Mouse (Mus musculus) CD4-positive, CD25-positive, alpha-beta regulatory T cell, adult 2 months (primary cell): ENCODE results near the gene Bad.
A peak's percentile ranks its signal among the peaks of the same experiment; 100 is the strongest.
"Not testable (repeated sequence)": the region's sequence is repeated elsewhere in the genome, so short reads cannot be mapped to it uniquely, and the experiment has no call there.

Experiments used
- DNase-seq: peaks from one replicate; pipeline ENCODE4 v3.0.0-alpha.2; 2012; ENCODE audit warnings: low read depth, low spot score

Gene Bad

DNA sequence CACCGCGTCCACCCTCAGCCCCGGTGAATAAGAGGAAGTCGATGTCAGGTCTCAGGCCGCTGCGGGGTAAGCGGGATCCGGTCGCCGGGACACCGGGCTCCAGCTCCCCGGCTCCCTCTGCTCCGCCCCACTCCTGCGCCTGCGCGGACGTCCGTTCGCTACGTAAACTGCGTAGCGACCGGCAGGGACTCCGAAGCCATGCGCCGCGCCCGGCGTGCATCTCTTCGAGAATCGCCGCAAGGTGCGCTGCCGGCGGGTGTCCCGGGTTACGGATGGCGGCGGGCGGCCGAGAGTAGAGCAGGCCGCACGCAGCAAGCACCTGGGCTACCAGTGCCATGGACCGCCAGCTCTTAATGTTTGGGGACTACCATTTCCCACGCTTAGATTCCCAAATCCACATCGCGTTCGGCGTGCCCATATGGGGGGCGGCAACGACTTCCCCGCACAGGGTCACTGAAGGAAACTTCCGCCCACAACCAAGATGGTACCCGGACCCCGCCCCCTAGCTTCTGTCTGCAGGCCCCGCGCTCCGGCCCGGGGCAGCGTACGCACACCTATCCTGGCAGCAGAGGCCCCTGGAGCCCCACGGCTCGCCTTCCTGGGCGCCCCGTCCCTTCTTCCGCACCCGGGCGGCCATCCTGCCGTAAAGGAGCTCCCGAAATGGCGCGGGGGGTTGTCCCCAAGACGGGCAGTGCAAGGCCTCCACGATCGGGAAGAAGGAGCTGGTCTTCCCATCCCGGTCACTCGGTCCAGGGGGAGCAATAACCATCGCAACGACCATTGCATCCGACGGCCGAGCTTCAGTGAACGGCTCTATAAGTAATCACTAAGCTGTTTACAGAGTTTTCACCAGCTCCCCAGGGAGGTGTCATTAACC lies at the start of gene Bad:
Gene Bad (plus strand): TSS at position 490 of the 877 bp plus-strand sequence.
- DNase-seq = peak; percentile 97

DNA sequence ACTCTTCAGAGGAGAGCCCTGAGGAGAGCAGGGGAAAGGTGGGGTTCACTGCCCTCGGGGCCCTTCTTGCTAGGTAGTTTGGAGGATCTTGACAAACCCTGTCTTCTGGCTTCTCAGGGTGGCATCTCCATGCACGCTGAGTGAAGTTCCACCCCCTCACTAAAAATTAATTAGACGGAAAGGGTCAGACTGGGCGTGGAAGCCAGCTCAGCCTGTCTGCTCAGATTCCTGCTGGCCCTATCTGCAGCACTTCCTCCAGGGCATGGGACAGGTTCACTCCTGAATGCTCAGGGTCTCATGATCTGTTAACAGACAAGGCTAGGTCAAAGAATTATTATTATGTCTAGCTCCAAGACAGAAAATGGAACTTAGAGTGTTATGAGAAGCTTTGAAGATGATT lies 49.1 kb upstream of the Bad start:
- DNase-seq = no peak

DNA sequence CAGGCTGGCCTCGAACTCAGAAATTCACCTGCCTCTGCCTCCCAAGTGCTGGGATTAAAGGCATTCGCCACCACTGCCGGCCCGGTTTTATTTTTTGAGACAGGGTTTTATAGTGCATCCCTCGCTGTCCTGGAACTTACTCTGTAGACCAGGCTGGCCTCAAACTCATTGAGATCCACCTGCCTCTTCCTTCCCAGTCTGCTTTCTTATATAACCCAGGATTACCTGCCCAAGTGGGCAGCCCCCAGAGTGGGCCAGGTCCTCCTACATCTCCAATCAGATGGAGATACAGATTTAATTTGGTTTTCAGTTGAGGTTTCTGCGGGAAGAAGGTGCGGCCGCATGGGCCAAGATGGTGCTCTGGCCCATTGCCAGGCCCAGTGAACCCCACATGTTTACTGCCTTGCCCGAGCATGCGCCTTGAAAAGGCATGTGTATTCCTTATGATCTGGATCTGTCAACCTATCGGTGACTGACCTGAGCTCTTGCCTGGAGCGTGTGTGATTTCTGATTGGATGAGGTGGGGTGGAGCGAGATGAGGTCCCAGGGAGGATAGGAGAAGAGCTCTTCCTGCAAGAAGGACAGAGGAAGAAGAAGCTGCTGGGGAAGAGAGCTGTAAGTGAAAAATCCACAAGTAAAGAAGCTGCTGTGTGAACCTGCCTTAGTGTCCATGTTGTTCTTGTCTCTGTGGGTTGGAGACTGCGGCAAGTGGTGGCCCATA lies 47.8 kb upstream of the Bad start:
- DNase-seq = no peak

DNA sequence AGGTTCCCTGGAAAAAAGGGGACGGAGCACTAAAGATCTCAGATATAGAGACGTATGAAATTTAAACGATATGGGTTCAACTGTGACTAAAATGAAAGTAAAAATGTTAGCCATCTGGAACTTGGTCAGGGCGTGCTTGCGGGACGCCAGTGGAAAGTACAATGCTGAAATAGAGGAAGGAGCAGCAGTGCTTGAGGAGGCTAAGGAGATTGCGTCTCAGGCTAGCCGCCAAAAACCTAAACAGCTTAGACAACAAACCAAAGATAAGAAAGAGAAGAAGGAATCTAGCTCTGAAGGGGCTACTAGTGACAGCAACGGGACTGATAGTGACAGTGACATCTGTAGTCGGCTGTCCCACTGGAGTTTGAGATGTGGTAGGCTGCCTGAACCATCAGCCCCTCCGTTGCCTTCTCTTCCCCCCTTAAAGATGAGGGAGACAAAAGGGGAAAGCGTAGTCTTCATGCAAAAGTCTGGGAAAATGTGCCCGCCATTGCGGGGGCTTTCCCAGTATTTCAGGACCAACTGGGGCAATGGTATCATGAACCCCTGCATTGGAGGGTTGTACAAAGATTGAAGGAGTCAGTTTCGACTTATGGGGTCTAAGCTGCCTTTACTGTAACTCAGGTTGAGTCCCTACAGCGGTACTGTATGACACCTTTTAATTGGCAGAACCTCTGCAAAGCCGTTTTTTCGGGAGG lies 45.9 kb upstream of the Bad start:
- not testable (repeated sequence) for DNase-seq

DNA sequence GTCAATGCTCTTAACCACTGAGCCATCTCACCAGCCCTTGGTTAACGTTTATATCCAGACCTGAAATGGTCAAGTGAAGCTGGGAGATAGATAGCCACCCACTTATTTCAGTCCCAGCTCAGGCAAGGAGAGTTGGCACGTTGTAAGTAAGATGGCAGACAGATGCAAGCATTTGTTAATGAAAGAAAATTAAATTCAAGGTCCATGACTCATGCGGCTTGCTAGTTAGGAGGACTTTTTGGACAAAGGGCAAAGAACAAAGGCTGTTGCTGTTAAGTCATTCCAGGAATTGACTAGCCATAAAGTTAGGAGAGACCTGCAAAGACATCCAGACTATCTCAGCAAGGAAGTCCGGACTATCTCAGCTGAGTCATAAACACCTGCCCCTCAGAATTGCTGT lies 42.0 kb upstream of the Bad start:
- no peak for DNase-seq

DNA sequence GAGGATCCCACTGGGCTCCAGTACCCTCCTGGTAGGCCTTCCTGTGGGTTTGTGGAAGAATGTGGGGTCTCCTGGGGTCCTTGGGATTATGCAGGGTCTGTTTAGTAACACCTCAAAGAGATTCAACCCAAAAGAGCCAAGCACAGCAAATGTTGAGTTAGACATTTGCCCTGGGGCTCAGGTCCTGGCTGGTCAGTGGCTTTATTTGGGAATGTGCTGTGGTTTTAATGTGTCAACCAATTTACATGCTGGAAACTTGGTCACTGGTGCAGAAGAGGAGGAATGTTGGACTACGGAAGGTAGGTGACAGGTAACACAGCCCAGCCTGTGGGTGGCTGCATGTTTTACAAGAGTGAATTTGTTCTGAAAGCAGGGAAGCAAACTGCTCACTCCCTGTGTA lies 38.6 kb upstream of the Bad start:
- no peak for DNase-seq

DNA sequence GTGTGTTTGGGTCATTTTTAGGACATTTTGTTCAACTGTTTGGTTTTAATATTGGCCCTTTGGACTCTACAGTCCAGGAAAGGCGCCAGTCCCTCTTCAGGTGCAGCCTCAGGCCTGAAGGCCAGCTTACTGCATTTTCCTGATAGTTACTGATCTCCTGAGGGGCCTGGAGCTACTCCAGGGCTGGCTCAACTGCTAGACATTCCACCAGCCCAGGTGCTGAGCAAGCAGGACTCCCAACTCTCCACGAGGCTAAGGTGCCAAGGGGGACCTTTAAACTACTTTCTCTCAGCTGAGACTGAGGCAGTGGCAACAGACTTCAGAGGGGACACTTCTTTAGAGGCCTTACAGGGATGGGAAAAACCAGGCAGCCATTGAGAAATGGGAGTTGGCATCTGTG lies 36.8 kb upstream of the Bad start:
- DNase-seq = no peak

DNA sequence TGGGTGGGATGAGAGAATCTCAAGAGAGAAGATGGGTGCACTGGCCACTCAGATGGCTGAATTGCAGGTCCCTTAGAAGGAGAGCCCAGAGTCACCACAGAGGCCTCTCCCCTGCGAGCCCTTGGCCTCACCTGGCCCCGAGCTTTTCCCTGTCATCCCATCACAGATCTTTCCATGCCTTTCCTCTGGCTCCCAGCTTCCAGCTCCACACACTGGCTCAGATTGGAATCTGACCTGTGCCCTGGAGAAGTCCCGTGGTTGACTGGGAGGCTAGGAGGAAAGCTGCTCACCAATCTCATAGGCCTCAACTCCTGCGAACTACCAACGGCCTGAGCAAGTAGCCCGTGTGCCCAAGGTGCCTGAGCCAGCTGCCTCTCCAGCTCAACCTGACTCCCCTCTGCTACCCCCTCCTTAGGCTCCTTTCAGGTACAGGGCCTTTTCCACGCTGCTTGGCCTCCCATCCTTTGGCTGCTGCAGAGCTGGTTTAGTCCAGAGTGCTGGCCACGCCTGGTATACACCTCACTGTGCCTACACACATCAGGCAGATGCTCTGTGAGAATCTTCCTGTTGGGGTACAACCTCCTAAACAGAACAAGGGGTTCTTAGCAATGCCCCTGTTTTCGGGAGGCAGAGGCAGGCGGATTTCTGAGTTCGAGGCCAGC lies 36.0 kb upstream of the Bad start:
- DNase-seq = no peak

DNA sequence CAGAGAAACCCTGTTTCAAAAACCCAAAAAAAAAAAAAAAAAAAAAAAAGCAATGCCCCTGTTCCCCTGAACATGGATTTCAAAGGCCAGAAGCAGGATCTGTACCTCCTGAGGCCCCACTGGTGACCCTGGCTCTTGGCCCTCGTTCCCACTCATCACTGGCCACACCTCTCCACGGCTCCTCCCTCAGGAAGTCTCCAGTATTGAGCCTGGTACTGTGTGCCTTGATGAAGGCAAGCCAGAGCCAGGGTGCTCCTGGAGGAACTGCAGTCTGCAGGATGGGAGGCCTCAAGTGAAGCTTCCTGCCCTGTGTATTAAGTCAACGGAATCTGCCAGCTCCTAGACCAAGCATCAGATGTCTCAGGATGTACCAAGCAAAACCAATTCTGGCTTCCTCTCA lies 35.5 kb upstream of the Bad start:
- DNase-seq = no peak

DNA sequence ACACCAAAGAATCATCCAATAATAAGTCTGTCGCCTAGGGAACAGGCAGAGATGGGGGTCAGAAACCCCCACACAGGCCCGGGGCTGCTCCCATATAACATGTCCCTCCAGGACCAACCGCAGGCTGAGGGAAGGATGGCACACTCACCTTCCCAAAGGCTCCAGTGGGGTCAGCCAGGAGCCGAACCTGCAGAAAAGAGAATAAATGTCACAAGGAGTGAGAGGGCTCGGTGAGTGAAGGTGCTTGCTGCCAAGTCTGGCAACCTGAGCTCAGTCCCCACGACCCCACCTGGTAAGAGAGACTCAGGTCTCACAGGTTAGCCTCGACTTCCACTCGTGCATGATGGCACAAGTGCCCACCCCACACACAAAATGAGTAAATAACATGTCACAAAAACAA lies 34.6 kb upstream of the Bad start:
- DNase-seq = no peak

DNA sequence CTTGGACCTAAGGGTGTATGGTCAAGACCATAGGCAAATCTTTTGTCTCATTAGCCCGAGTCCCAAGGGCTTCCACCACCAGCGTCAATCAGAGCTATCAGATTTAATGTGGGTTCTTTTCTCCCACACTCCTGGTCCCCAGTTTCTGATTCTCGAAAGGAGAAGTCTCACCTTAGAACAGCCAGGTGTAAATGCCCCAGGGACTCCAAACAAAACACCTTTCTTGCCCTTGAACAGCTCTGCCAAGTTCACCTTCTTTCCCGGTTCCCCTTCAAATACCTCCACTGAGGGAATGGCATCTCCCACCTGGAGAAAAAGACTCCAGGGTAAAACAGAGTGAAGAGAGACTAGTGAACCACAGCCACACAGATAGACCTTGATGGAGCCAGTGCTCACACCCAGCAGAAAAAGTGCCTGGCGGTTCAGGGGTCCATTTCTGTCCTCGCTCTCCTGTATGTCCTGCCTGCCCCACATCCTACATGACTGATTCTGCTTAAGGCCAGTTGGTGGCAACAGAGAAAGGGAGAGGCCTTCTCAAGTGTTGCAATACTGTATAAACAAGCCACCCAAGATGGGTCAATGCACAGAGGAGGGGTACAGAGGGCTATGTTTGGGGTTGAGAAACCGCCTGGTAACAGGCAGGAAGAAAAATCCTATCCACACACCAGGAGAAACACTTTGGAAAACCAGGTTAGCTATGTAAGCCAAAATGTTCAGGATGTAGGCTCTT lies 33.7 kb upstream of the Bad start:
- no peak for DNase-seq

DNA sequence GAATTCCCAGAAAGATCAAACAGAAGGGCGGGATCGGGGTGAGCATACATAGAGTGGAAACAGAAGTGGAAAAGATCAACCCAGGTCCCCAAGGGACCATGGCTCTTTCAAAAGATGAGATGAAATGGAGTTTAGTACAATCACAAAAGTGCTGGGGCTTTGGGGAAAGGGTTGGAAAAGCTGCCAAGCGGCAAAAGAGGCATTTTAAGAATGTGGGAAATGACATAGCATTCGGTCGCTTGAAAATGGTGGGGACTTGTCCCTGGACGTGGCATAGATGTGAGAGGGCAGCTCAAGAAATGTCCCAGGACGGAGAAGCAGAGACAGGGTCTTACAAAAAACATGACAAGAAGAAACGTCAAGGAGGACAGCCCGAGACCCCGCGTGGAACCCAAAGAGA lies 32.6 kb upstream of the Bad start:
- DNase-seq = no peak

DNA sequence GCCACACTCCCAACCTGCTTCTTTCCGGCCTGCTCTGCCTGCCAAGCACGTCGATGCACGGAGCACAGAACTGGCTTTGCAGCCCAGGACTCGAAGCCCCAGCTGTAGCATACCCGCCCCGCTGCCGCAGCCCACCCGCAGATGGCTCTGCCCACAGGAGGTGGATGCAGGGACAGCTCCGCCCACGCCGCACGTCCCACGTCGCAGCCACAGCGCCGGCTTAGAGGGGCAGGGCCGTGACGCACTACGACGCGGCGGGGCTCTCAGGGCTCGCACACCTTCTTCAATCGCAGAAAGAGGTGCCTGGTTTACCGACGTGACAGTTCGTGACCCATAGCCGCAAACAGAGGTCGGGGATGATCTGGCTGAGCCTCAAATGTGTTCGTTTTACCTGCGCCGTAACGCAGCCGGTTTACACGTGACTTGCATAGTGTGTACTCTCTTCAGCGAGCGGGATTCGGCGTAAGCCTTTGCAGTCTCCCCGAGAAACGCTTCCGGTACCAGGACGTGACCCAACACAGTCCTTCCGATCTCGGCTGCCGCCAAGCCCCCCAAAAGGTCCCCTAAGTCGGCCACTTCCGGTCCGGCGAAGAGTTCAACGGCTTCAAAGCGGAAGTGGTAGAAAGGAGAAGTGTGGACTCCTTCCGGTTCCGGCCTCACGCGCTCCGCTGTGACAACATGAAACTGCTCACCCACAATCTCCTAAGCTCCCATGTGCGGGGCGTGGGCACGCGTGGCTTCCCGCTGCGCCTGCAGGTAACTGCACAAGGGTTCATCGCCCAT lies 32.0 kb upstream of the Bad start, which contains the start of the genes Trmt112 and Prdx5:
Gene Trmt112 (plus strand): TSS at position 192 of the 783 bp plus-strand sequence.
Gene Prdx5 (minus strand): TSS at position 600 of the 783 bp plus-strand sequence.
- DNase-seq = peak; percentile 95

DNA sequence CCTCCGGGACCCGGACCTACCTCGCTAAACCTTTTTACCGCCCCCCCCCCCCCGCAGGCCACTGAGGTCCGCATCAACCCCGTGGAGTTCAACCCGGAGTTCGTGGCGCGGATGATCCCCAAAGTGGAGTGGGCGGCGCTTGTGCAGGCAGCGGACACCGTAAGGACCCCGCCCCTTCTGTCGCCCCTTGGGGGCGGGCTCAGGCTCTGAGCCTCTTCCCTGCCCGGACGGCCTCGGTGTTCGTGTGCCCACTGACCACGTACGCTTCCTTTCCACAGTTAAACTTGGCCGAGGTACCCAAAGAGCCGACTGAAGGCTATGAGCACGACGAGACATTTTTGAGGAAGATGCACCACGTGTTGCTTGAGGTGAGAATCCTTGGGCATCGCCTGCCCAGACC lies 31.4 kb upstream of the Bad start:
- peak; percentile 60 for DNase-seq

DNA sequence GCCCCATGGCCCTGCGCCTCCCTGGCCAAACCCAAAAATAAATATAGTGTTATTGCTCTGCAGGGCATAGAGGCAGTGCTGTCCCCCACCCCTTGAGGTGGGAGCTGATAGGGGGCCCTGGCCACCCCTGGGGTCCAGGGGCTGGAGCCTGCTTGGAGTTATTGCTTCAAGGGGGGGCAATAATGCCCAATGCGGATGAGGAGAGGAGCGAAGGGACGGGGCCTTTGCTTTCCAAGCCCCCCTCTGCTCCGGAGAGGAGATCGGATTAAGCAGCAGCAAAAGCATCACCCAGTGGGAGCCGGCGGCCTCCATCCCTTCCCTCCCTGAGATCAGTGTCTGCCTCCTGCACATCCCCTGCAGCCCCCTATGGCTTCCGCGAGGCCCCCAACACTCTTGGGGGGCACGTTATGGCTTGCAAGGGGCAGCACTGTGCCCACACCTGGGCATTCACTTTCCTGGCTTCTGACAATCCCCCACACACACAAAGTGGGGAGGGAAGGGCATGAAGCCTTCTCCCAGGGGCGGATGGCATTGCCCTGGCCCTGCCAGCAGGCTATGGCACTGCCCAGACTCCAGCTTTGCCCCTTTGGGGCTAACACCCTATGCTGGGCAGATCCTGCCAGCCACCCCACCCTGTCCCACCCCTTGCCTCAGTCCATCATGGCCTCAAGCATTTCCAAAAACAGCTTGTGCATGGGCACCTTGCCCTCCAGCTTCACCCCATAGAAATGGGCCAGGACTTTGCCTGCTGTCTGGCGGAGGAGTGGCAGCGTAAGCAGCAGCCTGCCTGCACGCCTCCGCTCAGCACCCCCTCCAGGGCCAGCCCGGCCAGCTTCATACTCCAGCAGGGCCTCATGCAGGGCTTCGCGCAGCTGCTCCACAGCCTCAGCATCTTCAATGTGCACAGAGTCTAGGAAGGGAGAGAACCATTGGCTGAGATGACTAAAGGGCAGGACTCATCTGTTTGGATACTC lies 30.3 kb upstream of the Bad start:
- DNase-seq = no peak

DNA sequence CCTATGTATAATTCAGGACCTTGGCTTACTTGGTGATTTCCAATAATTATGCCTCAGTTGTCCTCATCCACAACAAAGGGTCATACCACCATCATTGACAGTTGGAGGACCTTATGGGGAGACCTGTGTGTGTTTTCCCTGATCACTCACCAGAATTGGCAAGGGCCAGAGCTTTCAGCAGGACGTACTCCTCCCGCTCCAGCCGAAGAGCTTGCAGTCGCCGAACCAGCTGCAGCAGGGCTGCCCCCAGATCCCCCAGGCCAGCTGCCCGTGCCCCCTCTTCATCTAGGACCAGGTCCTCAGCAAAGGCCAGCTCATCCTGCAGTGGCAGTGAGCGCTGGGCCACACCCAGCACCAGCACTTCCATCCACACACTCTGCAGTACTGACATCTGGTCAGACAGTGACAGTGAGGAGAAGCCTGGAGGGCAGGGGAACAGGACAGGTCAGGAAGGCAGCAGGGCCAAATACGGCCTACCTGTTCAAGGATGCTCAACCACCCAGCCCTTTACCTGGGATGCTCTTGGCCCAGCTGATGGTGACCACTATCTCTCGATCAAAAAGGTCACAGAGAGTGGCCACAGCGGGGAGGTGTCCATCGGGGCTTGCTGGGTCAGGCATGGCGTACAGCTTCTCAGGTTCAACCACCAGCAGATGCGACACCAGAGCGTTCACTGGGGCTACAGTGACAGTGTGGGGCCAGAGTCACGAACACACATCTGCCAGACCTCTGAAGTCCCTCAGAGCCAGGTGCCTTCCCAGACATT lies 29.3 kb upstream of the Bad start:
- DNase-seq = no peak

DNA sequence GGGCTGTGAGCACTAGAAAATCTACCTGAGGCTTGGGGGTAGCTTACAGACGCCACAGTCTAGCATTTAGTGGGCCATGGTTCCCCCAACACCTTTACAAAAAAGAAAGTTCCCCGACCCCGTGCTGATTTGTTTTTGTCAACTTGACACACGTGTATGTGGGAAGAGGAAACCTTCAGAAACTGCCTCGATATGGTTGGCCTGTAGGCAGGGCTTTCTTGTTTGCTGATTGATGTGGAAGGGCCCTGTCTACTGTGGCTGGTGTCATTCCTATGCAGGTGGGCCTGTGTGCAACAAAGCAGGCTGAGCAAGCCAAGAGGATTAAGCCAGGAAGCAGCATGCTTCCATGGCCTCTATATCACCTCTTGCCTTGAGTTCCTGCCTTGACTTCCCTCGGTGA lies 28.6 kb upstream of the Bad start:
- DNase-seq = no peak

DNA sequence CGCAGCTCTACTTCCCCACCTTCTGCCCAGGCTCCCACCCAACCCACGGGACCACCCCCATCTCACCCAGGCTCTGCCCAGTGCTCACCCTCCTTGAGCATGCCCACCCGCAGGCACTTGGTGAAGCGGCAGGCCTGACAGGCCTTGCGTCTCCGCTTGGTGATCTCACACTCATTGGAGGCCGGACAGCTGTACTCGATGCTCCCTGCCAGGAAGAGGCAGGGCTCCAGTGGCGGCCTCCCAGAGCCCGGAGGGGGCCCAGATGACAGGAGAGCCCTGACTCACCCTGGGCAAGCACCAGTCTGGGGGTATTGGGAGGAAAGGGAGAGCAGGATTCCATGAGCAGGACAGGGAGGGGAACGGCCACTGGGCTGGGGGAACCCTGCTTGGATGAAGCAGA lies 27.7 kb upstream of the Bad start:
- no peak for DNase-seq
